ENCODE assay signal across 9 mouse cellular contexts in the genomic region with DNA sequence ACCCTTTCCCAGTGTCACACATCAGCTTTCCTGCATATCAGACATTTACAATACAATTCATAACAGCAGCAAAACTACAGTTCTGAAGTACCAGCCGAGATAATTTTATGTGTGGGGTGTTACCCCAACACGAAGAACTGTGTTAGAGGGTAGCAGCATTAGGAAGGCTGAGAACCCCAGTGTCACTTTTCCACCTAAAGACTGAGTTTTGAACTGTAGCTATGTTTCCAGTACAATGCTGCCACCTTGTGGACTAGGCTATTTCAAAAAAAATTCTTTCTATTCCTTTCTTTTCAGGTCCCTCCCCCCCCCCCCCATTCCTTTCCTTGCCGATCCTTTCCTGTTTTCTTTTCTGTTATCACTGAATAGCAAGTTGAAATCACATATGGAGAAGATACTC. TPM values are rescaled to one million over a fixed set of nuclear protein-coding genes. Genes with fewer than 3 reads are reported as not detected.
DNase-seq lines count a peak whose midpoint lies in the region; ATAC-seq and TF ChIP-seq lines count a peak whose summit lies in the region.
"Had no signal": no experiment of that assay in that cellular context is flagged by ENCODE, and none has a peak within 500 bp of the region (broad histone marks: within the 10 kb centered on the region; RNA-seq: fewer than 3 reads in every experiment).

No protein-coding gene starts in this region.

- intact Hi-C loops in left cerebral cortex, adult 2 months (cut with DNase I): loop anchor here (2.0 to 5.0 kb wide), 2 partner anchors 52 to 264 kb away; no protein-coding TSS in a partner anchor
- intact Hi-C loops in left cerebral cortex, postnatal 36 days (cut with DNase I): loop anchor here (1.0 kb wide), 1 partner anchor 265 kb away; no protein-coding TSS in a partner anchor

- H3K9ac ChIP-seq in liver, embryonic 14.5 days (replicated peaks): no peak overlapping the region
- H3K9ac ChIP-seq: heart, embryonic 13.5 days had no signal

- H3K4me1 ChIP-seq in liver, embryonic 14.5 days (replicated peaks; ENCODE audit: control insufficient read depth in 2 of 2, insufficient read depth in 2 of 2, low read length in 1 of 2): peaks cover 6 to 24% of the 10 kb centered on the region in 2 experiments; a peak in 3 of 4 replicates

- no peak overlapping the region for H3K4me2 ChIP-seq in liver, embryonic 14.5 days (ENCODE audit: low read depth)
- H3K4me2 ChIP-seq: heart, embryonic 13.5 days had no signal

- no peaks in the 10 kb centered on the region for H3K27me3 ChIP-seq in liver, embryonic 14.5 days (ENCODE audit: control insufficient read depth, insufficient read depth, low read length)
- H3K27me3 ChIP-seq: heart, embryonic 13.5 days had no signal

- no peak for TF ChIP-seq EP300 in liver, embryonic 14.5 days (IDR thresholded peaks at IDR 0.05; ENCODE audit: low read depth)

- WGBS in liver, embryonic 14.5 days (ENCODE audit: insufficient replicate concordance): 13% methylated on average over 3 of the region's 3 CpGs

- peak; percentile 17 for DNase-seq in cerebellum, adult 8-10 months
- no peak for DNase-seq in left cerebral cortex, adult 2 months (ENCODE audit: extremely low spot score in 1 of 2, low spot score in 2 of 2)
- no peak for DNase-seq in left cerebral cortex, postnatal 36 days (ENCODE audit: low spot score in 2 of 2)
- DNase-seq in MEL-GATA-1-ER (ENCODE audit: extremely low read depth, low read depth): peak; percentile 73
- DNase-seq in embryo, embryonic 11 days: peak; percentile 58
- peak; percentile 33 to 55 (median 41) for DNase-seq in liver, embryonic 14.5 days (ENCODE audit: low read depth in 3 of 3, low spot score in 3 of 3)
- peak; percentile 10 for DNase-seq in yolk sac, embryonic 10.5 days (ENCODE audit: low spot score)

- no peak for ATAC-seq in cerebellum, adult (ENCODE audit: insufficient number of reproducible peaks, low FRiP score, low TSS enrichment)
- no peak for ATAC-seq in liver, embryonic 14.5 days (ENCODE audit: insufficient read depth)

- H3K9me3 ChIP-seq in liver, embryonic 14.5 days (ENCODE audit: control insufficient read depth, low read length): no peaks in the 10 kb centered on the region

- peak; percentile 57 for TF ChIP-seq CTCF in left cerebral cortex, adult 2 months (IDR thresholded peaks at IDR 0.05)
- peak; percentile 51 for TF ChIP-seq CTCF in liver, embryonic 14.5 days (IDR thresholded peaks at IDR 0.05; ENCODE audit: low read depth)

- H3K27ac ChIP-seq in left cerebral cortex, adult 2 months: no peak overlapping the region
- no peak overlapping the region for H3K27ac ChIP-seq in liver, embryonic 14.5 days
- H3K27ac ChIP-seq: heart, embryonic 13.5 days had no signal

- no peaks in the 10 kb centered on the region for H3K36me3 ChIP-seq in liver, embryonic 14.5 days (replicated peaks; ENCODE audit: control insufficient read depth, insufficient read depth, low read depth)
- H3K36me3 ChIP-seq: heart, embryonic 13.5 days had no signal

- H3K4me3 ChIP-seq in left cerebral cortex, adult 2 months: no peak overlapping the region
- H3K4me3 ChIP-seq in liver, embryonic 14.5 days (ENCODE audit: insufficient read depth in 1 of 2, low read depth in 2 of 2, low read length in 2 of 2): no peak overlapping the region
- H3K4me3 ChIP-seq: heart, embryonic 13.5 days had no signal

RNA-seq across cellular contexts. Expression of a gene that starts 12.4 kb away (rescaled TPM):
- 1 to 10 TPM; 3.9 to 7.0 TPM for total RNA-seq in left cerebral cortex, adult 2 months (2021)
- total RNA-seq in left cerebral cortex, postnatal 36 days (2021): 1 to 10 TPM; 4.9 to 8.0 TPM
- polyA plus RNA-seq in liver, embryonic 14.5 days (2012; rRNA removed): 0.06 TPM in 1 of 2 replicates, not detected in the other
- polyA plus RNA-seq in liver, embryonic 14.5 days (2014; fragmentation: Nextera tagmentation; extraction: Ambion mirVana): not detected in 2 replicates

RNA-seq across cellular contexts. Expression of a gene that starts 29.6 kb away (rescaled TPM):
- total RNA-seq in left cerebral cortex, adult 2 months (2021): 1 to 10 TPM; 5.3 to 5.5 TPM
- total RNA-seq in left cerebral cortex, postnatal 36 days (2021): 1 to 10 TPM; 5.8 to 7.2 TPM
- polyA plus RNA-seq in liver, embryonic 14.5 days (2012; rRNA removed): 8.2 and 9.0 TPM in 2 replicates
- polyA plus RNA-seq in liver, embryonic 14.5 days (2014; fragmentation: Nextera tagmentation; extraction: Ambion mirVana): 11.5 and 14.4 TPM in 2 replicates

RNA-seq across cellular contexts. Expression of a gene that starts 56.9 kb away (rescaled TPM):
- not detected for total RNA-seq in left cerebral cortex, adult 2 months (2021)
- not detected for total RNA-seq in left cerebral cortex, postnatal 36 days (2021)
- 0.05 TPM in 1 of 2 replicates, not detected in the other for polyA plus RNA-seq in liver, embryonic 14.5 days (2012; rRNA removed)
- not detected in 2 replicates for polyA plus RNA-seq in liver, embryonic 14.5 days (2014; fragmentation: Nextera tagmentation; extraction: Ambion mirVana)
- polyA plus RNA-seq: heart, embryonic 13.5 days had no signal

Comparison
In these comparisons a context has a peak if more than half of its experiments do, and no peak if none do; other contexts are left out.
1. DNase-seq: peak in cerebellum, adult 8-10 months (single experiment), MEL-GATA-1-ER (single experiment), embryo, embryonic 11 days (single experiment), liver, embryonic 14.5 days (3 of 3) and yolk sac, embryonic 10.5 days (single experiment); none in left cerebral cortex, adult 2 months (0 of 2) and left cerebral cortex, postnatal 36 days (0 of 2).